Comparison of ENCODE assay signal across 17 mouse cellular contexts in genomic region chr10:10787906-10788416, GRCm38 (mm10).
"Had no signal": no experiment of that assay in that cellular context is flagged by ENCODE, and none has a peak within 500 bp of the region (broad histone marks: within the 10 kb centered on the region; RNA-seq: fewer than 3 reads in every experiment).

No protein-coding gene starts in this region.

- H3K4me3 ChIP-seq: liver, embryonic 13.5 days; liver, embryonic 15.5 days; megakaryocyte, embryonic 14.5 days; midbrain, embryonic 13.5 days; midbrain, embryonic 15.5 days; neural tube, embryonic 12.5 days had no signal

- H3K27ac ChIP-seq: liver, embryonic 13.5 days; liver, embryonic 15.5 days; macrophage; midbrain, embryonic 13.5 days; midbrain, embryonic 15.5 days; neural tube, embryonic 12.5 days had no signal

- H3K9ac ChIP-seq: liver, embryonic 13.5 days; liver, embryonic 15.5 days; liver, postnatal 0 days; midbrain, embryonic 13.5 days; midbrain, embryonic 15.5 days; neural tube, embryonic 12.5 days had no signal

- H3K36me3 ChIP-seq: liver, embryonic 13.5 days; liver, embryonic 15.5 days; midbrain, embryonic 13.5 days; midbrain, embryonic 15.5 days; neural tube, embryonic 12.5 days had no signal

- H3K27me3 ChIP-seq: liver, embryonic 13.5 days; liver, embryonic 15.5 days; megakaryocyte, embryonic 14.5 days; midbrain, embryonic 13.5 days; midbrain, embryonic 15.5 days; neural tube, embryonic 12.5 days had no signal

- ATAC-seq: liver, postnatal 0 days; midbrain, embryonic 13.5 days; midbrain, embryonic 15.5 days had no signal

- H3K9me3 ChIP-seq: liver, embryonic 13.5 days; liver, embryonic 15.5 days; megakaryocyte, embryonic 14.5 days; midbrain, embryonic 13.5 days; midbrain, embryonic 15.5 days; neural tube, embryonic 12.5 days had no signal

- DNase-seq: liver, embryonic 13.5 days; liver, postnatal 0 days; lung, postnatal 10 days; lung, postnatal 36 days; right cerebral cortex, postnatal 25 days; right cerebral cortex, postnatal 4 days; spleen, adult 18-20 months; thymus, adult 18-20 months; thymus, postnatal 14 days; thymus, postnatal 36 days had no signal

- H3K4me2 ChIP-seq: liver, embryonic 13.5 days; liver, embryonic 15.5 days; midbrain, embryonic 11.5 days; midbrain, embryonic 13.5 days; midbrain, embryonic 15.5 days; neural tube, embryonic 12.5 days had no signal

- H3K4me1 ChIP-seq: liver, embryonic 13.5 days; liver, embryonic 15.5 days; megakaryocyte, embryonic 14.5 days; midbrain, embryonic 13.5 days; midbrain, embryonic 15.5 days; neural tube, embryonic 12.5 days had no signal
